Mouse (Mus musculus) erythroblast, embryonic 14.5 days (primary cell): Measurements from ENCODE around the gene Mthfs.

ENCODE experiments used
- GATA1 ChIP-seq: IDR thresholded peaks from 2 replicates; pipeline ENCODE4 v1.6.1; 2012; ENCODE audit warnings: low read length, inconsistent platforms, mixed read lengths
- TAL1 ChIP-seq: IDR thresholded peaks from 3 replicates; pipeline ENCODE4 v1.6.1; 2012; ENCODE audit warnings: low read length, inconsistent platforms, mixed read lengths

GRCm38 (mm10) chr9:89228122-89228521, 17.6 kb downstream of the Mthfs start:
- TF ChIP-seq GATA1: no peak
- TF ChIP-seq TAL1: no peak
